Mouse (Mus musculus) liver, embryonic 11.5 days (tissue): ENCODE data around the gene Gm10197. TPM values are rescaled to one million over a fixed set of nuclear protein-coding genes. Genes with fewer than 3 reads are reported as not detected.

ENCODE experiments used
- ATAC-seq: fragments of 200-750 bp; cut with Nextera tagmentation; replicated peaks from 2 replicates; pipeline ENCODE4 v1.8.0; 2017; ENCODE audit warnings: moderate number of reproducible peaks, mild to moderate bottlenecking, moderate TSS enrichment, moderate library complexity; ENCODE audit not compliant: low FRiP score
- DNase-seq: peaks from one replicate; pipeline ENCODE4 v3.0.0-alpha.2; 2017; ENCODE audit warnings: low spot score
- H3K27ac ChIP-seq: fragments of 300-500 bp; sonication (generic); 2 replicates; pipeline ENCODE4 v1.5.1; 2014; ENCODE audit warnings: mild to moderate bottlenecking, low read depth, low read length, control low read depth
- H3K27me3 ChIP-seq: fragments of 300-500 bp; sonication (generic); replicated peaks from 2 replicates; pipeline ENCODE4 v1.6.1; 2014; ENCODE audit warnings: low read length, mixed read lengths; ENCODE audit not compliant: control insufficient read depth, insufficient read depth
- H3K36me3 ChIP-seq: fragments of 300-500 bp; sonication (generic); 2 replicates; pipeline ENCODE4 v1.6.1; 2014; ENCODE audit warnings: mild to moderate bottlenecking, low read length, moderate library complexity, mixed read lengths; ENCODE audit not compliant: control insufficient read depth, insufficient read depth
- H3K4me1 ChIP-seq: fragments of 300-500 bp; sonication (generic); replicated peaks from 2 replicates; pipeline ENCODE4 v1.6.1; 2014; ENCODE audit warnings: low read length, mixed read lengths; ENCODE audit not compliant: control insufficient read depth, insufficient read depth
- H3K4me2 ChIP-seq: fragments of 300-500 bp; sonication (generic); 2 replicates; pipeline ENCODE4 v1.6.1; 2014; ENCODE audit warnings: mild to moderate bottlenecking, control low read depth, moderate library complexity
- H3K4me3 ChIP-seq: fragments of 300-500 bp; sonication (generic); 2 replicates; pipeline ENCODE4 v1.5.1; 2014; ENCODE audit warnings: low read depth, low read length, control low read depth
- H3K9ac ChIP-seq: fragments of 300-500 bp; sonication (generic); 2 replicates; pipeline ENCODE4 v1.6.1; 2014; ENCODE audit warnings: low read depth, low read length, control low read depth
- H3K9me3 ChIP-seq: fragments of 300-500 bp; sonication (generic); 2 replicates; pipeline ENCODE4 v1.6.1; 2016; ENCODE audit warnings: low read length, inconsistent platforms, mixed read lengths; ENCODE audit not compliant: control insufficient read depth
- WGBS: fragments of 180-500 bp; shearing (Covaris S2); extraction: QIAGEN DNeasy Blood & Tissue Kit; methylation state at CpG from one replicate; pipeline ENCODE4 v1.1.7; 2014; 5-methylcytosine and 5-hydroxymethylcytosine counted together
- polyA plus RNA-seq: library from polyadenylated mRNA; unstranded; fragments of >200 nt; fragmentation: Nextera tagmentation; extraction: Ambion mirVana; gene quantifications from 2 replicates; pipeline ENCODE4 v1.2.1, GENCODE M21; 2014

Gene Gm10197
- polyA plus RNA-seq, 1 experiment from 2014 or later, result not detected

GRCm38 (mm10) chr19:53390495-53391007 lies 19.0 kb upstream of the Gm10197 start, which contains the start of gene Smndc1:
Gene Smndc1, minus strand, starts transcription at chr19:53390578.
- peak within 1 kb of the TSS; percentile 99 for H3K9ac ChIP-seq
- peaks cover 27% of the 10 kb centered on the region for H3K4me1 ChIP-seq
- H3K9me3 ChIP-seq, result no peaks in the 10 kb centered on the region
- DNase-seq (peak; percentile 98), ATAC-seq (peak; percentile 98)
- H3K4me3 ChIP-seq, result peak within 1 kb of the TSS; percentile 99
- H3K27me3 ChIP-seq, result no peaks in the 10 kb centered on the region
- peak within 1 kb of the TSS; percentile 85 for H3K4me2 ChIP-seq
- H3K27ac ChIP-seq, result peak within 1 kb of the TSS; percentile 96
- whole genome bisulfite sequencing, result 1% methylated on average over 48 of the region's 48 CpGs
- H3K36me3 ChIP-seq, result peaks cover 18% of the 10 kb centered on the region

GRCm38 (mm10) chr19:53389851-53390431 lies 18.4 kb upstream of the Gm10197 start:
- H3K4me3 ChIP-seq, result peak overlapping the region; percentile 99
- H3K4me2 ChIP-seq, result peak overlapping the region; percentile 58
- H3K27me3 ChIP-seq, result no peaks in the 10 kb centered on the region
- no peaks in the 10 kb centered on the region for H3K9me3 ChIP-seq
- DNase-seq (no peak), ATAC-seq (peak; percentile 82)
- H3K4me1 ChIP-seq, result peaks cover 23% of the 10 kb centered on the region
- H3K36me3 ChIP-seq, result peaks cover 18% of the 10 kb centered on the region
- peak overlapping the region; percentile 96 for H3K27ac ChIP-seq
- 1% methylated on average over 59 of the region's 59 CpGs for WGBS
- H3K9ac ChIP-seq, result peak overlapping the region; percentile 99

DNA sequence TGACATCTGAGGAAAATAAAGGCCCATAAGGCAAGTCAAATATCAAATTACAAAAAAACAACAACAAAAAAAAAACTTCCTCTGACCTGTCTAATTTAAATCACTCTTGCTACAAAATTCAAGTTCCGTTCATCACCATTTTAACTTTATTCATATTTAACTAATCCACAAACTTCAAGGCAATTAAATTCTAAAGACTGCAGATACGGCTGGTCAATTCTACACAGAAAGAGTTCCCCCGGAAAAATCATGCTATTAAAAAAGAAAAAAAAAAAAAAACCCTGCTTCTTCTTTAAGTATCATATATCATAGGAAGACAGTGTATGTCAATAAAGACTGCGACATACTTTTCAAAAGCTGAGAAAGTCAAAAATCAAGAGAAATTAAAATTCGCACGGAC lies 17.9 kb upstream of the Gm10197 start:
- Histone ChIP-seq H3K4me1 (peaks cover 22% of the 10 kb centered on the region), H3K9ac (peak overlapping the region; percentile 99), H3K4me3 (peak overlapping the region; percentile 99), H3K36me3 (peaks cover 18% of the 10 kb centered on the region), H3K9me3 (no peaks in the 10 kb centered on the region), H3K27me3 (no peaks in the 10 kb centered on the region), H3K4me2 (peak overlapping the region; percentile 58), H3K27ac (peak overlapping the region; percentile 96)
- ATAC-seq, result no peak
- WGBS, result 20% methylated on average over 6 of the region's 6 CpGs
- DNase-seq, result no peak

GRCm38 (mm10) chr19:53383336-53383735 lies 11.8 kb upstream of the Gm10197 start:
- Histone ChIP-seq H3K4me1 (peaks cover 11% of the 10 kb centered on the region), H3K36me3 (peaks cover 45% of the 10 kb centered on the region), H3K9ac (no peak overlapping the region), H3K4me2 (no peak overlapping the region), H3K9me3 (no peaks in the 10 kb centered on the region), H3K27me3 (no peaks in the 10 kb centered on the region), H3K27ac (no peak overlapping the region), H3K4me3 (no peak overlapping the region)
- DNase-seq (no peak), ATAC-seq (no peak)
- WGBS, result 89% methylated on average over 15 of the region's 15 CpGs

DNA sequence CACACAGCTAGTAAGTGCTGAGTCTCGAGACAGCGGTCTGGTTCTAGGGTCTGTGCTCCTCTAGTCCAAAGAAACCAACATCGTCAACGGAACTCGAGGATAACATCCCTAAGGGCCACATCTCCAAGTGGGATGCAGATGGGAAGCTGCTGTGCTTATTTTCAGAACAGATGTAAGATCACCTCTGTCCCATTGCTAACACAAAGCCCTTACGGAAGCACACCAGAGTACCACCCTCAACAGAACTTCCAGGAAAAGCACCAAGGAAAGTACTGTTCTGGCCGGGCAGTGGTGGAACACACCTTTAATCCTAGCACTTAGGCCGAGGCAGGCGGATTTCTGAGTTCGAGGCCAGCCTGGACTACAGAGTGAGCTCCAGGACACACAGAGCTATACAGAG lies 6.9 kb upstream of the Gm10197 start:
- Histone ChIP-seq H3K36me3 (peaks cover 31% of the 10 kb centered on the region), H3K4me2 (no peak overlapping the region), H3K9me3 (no peaks in the 10 kb centered on the region), H3K27ac (no peak overlapping the region), H3K4me3 (no peak overlapping the region), H3K9ac (no peak overlapping the region), H3K27me3 (no peaks in the 10 kb centered on the region), H3K4me1 (no peaks in the 10 kb centered on the region)
- DNase-seq (no peak), ATAC-seq (0 out of 2 replicates have a peak, but pooled peaks have one; percentile 20)
- WGBS, result 93% methylated on average over 10 of the region's 10 CpGs

- no peak for ATAC-seq
- no peaks in the 10 kb centered on the region for H3K4me1 ChIP-seq
- H3K36me3 ChIP-seq, result peaks cover 25% of the 10 kb centered on the region
- H3K27ac ChIP-seq, result no peak overlapping the region
- DNase-seq, result no peak
- H3K4me2 ChIP-seq, result no peak overlapping the region
- no peak overlapping the region for H3K4me3 ChIP-seq
- WGBS, result 77% methylated on average over 8 of the region's 8 CpGs
- H3K9me3 ChIP-seq, result no peaks in the 10 kb centered on the region
- no peak overlapping the region for H3K9ac ChIP-seq
- H3K27me3 ChIP-seq, result no peaks in the 10 kb centered on the region
These were observed 6.1 kb upstream of the Gm10197 start for GRCm38 (mm10) chr19:53377652-53378051.

DNA sequence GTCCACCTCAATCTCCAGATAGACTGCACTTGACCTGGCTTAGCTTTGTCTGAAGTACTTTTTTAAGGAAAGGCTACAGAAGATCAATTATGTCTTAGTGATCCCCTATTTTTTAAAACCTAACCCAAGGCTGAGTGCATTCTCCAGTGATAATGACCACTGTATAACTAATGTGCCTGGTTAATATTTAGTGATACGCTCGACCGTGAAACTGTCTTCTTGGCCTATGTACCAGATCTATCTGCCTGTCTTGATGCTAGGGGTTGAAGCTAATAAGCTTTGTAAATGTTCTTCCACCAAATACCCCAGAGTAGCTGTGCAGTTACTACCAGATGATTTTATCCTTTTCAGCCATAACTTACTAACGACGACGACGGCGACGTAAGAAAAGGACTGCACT lies 4.2 kb upstream of the Gm10197 start:
- no peak overlapping the region for H3K27ac ChIP-seq
- WGBS, result 96% methylated on average over 9 of the region's 9 CpGs
- no peaks in the 10 kb centered on the region for H3K9me3 ChIP-seq
- no peak overlapping the region for H3K4me2 ChIP-seq
- no peaks in the 10 kb centered on the region for H3K27me3 ChIP-seq
- H3K9ac ChIP-seq, result no peak overlapping the region
- ATAC-seq (no peak), DNase-seq (no peak)
- no peak overlapping the region for H3K4me3 ChIP-seq
- H3K4me1 ChIP-seq, result no peaks in the 10 kb centered on the region
- H3K36me3 ChIP-seq, result peaks cover 23% of the 10 kb centered on the region

DNA sequence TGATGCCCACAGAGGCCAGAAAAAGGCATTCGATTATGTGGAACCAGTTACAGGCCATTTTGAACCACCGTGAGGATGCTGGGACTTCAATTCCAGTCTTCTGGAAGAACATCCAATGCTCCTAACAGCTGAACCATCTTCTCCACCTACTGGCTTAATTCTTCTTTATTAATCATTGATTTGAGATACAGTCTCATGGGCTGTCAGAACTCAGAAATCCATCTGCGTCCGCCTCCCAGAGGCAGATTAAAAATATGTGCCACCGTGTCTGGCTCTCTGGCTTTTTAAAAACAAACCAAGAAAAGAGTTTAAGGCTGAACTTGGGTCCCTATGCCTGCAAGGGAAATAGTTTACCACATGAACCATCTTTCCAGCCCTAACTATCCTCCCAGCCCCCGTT lies 3.7 kb upstream of the Gm10197 start:
- no peak overlapping the region for H3K4me2 ChIP-seq
- WGBS, result 92% methylated on average over 6 of the region's 6 CpGs
- H3K4me1 ChIP-seq, result no peaks in the 10 kb centered on the region
- H3K27me3 ChIP-seq, result no peaks in the 10 kb centered on the region
- H3K4me3 ChIP-seq, result no peak overlapping the region
- H3K36me3 ChIP-seq, result peaks cover 19% of the 10 kb centered on the region
- no peaks in the 10 kb centered on the region for H3K9me3 ChIP-seq
- no peak overlapping the region for H3K9ac ChIP-seq
- no peak overlapping the region for H3K27ac ChIP-seq
- ATAC-seq (no peak), DNase-seq (no peak)

- Histone ChIP-seq H3K9ac (no peak overlapping the region), H3K27ac (no peak overlapping the region), H3K27me3 (no peaks in the 10 kb centered on the region), H3K4me3 (no peak overlapping the region), H3K9me3 (no peaks in the 10 kb centered on the region), H3K4me2 (no peak overlapping the region), H3K36me3 (peaks cover 15% of the 10 kb centered on the region), H3K4me1 (no peaks in the 10 kb centered on the region)
- whole genome bisulfite sequencing, result 88% methylated on average over 2 of the region's 2 CpGs
- no peak for DNase-seq
- ATAC-seq, result no peak
These were observed 2.0 kb upstream of the Gm10197 start for GRCm38 (mm10) chr19:53373570-53373969.
